Mouse (Mus musculus) heart, adult 2 months (tissue): Measurements from ENCODE around the gene Map7d1.

ENCODE experiments used
- CTCF ChIP-seq: fragments of 200-600 bp; IDR thresholded peaks from 2 replicates; pipeline ENCODE4 v1.8.1; 2022; ENCODE audit warnings: antibody characterized with exemption, mild to moderate bottlenecking, moderate library complexity
- POLR2A ChIP-seq: fragments of 200-500 bp; IDR thresholded peaks from 2 replicates; pipeline ENCODE4 v1.6.1; 2011; ENCODE audit warnings: mild to moderate bottlenecking, low read depth, low read length, control low read depth; ENCODE audit not compliant: insufficient read depth

DNA sequence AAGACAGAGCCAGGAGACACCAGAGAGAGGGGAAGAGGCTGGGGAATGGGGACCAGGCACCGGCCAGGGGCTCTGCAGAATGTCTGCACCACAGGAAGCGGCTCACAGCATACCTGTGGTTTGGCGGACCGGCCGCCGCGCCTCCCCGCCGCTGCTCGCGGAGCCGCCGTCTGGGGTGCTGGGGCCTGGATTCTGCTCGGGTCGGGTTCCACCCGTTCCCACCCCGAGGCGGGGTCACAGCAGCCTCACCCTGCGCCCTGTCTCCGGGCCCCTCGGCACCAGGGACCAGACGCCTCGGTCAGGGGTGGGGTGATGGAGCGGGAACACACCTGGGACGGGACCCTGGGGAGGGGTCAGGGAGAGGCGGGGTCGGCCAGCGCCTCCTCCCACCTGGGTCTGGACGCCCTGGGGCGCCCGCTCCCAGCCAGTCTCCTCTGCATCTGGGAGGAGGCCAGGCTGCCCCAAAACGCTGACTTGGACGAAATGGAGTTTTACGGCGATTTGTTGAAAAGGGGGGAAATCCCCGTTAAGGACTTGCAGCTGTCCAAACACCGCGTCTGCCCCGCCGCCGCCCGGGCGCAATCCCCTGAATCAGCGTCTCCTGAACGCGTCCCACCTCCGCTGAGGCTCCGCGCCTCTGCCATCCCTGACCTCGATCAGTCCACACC lies 44.9 kb upstream of the Map7d1 start:
- TF ChIP-seq POLR2A (no peak), CTCF (no peak)
